Comparison of ENCODE assay signal across 9 mouse cellular contexts in the genomic region with DNA sequence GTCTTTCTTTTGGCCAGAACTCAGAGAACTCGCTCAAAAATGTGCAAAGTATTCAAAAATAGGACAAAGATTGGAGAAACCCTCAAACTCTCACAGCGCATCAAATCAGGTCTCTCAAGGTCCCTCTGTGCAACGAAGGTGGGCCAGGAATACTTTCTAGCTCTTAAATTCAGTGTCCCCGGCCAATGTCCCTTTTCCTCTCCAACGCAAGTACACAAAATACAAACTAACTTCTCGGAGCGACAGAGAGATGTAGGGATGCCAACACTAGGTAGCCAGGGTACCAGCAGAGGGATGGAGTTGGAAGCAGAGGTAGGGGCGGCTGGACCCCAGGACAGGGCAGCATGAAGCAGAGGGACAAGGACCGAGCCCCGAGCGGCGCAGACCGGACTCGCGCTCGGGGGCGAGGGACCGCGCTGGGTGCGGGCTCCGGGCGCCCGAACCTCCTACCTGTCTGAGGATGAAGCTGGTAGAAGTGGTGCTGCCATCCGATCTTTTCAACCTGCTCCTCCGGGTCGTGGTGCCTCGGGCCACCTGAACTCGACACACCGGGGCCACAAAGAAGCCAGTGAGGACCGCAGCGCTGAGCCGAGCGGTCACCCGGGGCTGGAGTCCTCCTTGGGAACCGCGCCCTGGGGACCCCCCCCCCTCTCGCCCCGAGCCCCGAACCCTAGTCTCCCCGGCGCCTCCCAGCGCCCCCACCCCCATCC. TPM values are rescaled to one million over a fixed set of nuclear protein-coding genes. Genes with fewer than 3 reads are reported as not detected.
A peak's percentile ranks its signal among the peaks of the same experiment; 100 is the strongest.
DNase-seq lines count a peak whose midpoint lies in the region; ATAC-seq and TF ChIP-seq lines count a peak whose summit lies in the region.
"Had no signal": no experiment of that assay in that cellular context is flagged by ENCODE, and none has a peak within 500 bp of the region (broad histone marks: within the 10 kb centered on the region; RNA-seq: fewer than 3 reads in every experiment).

No protein-coding gene starts in this region.

- no peak overlapping the region for H3K27ac ChIP-seq in spleen, adult 2 months (ENCODE audit: insufficient read depth, low read length)
- peak overlapping the region; percentile 89 for H3K27ac ChIP-seq in hindbrain, embryonic 10.5 days
- H3K27ac ChIP-seq in liver, embryonic 13.5 days, result no peak overlapping the region
- no peak overlapping the region for H3K27ac ChIP-seq in small intestine, adult 2 months (ENCODE audit: insufficient read depth, low read depth, low read length)

- no peaks in the 10 kb centered on the region for H3K9me3 ChIP-seq in hindbrain, embryonic 10.5 days
- no peaks in the 10 kb centered on the region for H3K9me3 ChIP-seq in liver, embryonic 13.5 days (replicated peaks)

- peaks cover 4% of the 10 kb centered on the region for H3K4me1 ChIP-seq in spleen, adult 2 months (ENCODE audit: control insufficient read depth, insufficient read depth, insufficient read length)
- H3K4me1 ChIP-seq in hindbrain, embryonic 10.5 days (replicated peaks), result peaks cover 21% of the 10 kb centered on the region; the same call in 1 of the 2 replicates
- H3K4me1 ChIP-seq in liver, embryonic 13.5 days (replicated peaks), result no peaks in the 10 kb centered on the region
- H3K4me1 ChIP-seq in small intestine, adult 2 months (ENCODE audit: control insufficient read depth, insufficient read depth, insufficient read length, low read length), result peaks cover 6% of the 10 kb centered on the region

- TF ChIP-seq CTCF in spleen, adult 2 months (IDR thresholded peaks at IDR 0.05; ENCODE audit: extremely low read depth, insufficient read depth, insufficient read length, insufficient replicate concordance), result no peak
- no peak for TF ChIP-seq CTCF in small intestine, adult 2 months (IDR thresholded peaks at IDR 0.05; ENCODE audit: extremely low read depth, insufficient read length, insufficient replicate concordance, low read depth, low read length)

- H3K27me3 ChIP-seq in spleen, adult 2 months (ENCODE audit: control insufficient read depth, insufficient read depth, low read length), result peaks cover 13% of the 10 kb centered on the region
- H3K27me3 ChIP-seq in hindbrain, embryonic 10.5 days (ENCODE audit: insufficient read depth, poor library complexity, severe bottlenecking), result peaks cover 70% of the 10 kb centered on the region
- H3K27me3 ChIP-seq in liver, embryonic 13.5 days, result peaks cover 70% of the 10 kb centered on the region
- H3K27me3 ChIP-seq in small intestine, adult 2 months (ENCODE audit: control insufficient read depth, insufficient read depth, low read length), result peaks cover 19% of the 10 kb centered on the region

- no peak for TF ChIP-seq POLR2A in spleen, adult 2 months (IDR thresholded peaks at IDR 0.05; ENCODE audit: low read depth, low read length)
- TF ChIP-seq POLR2A in small intestine, adult 2 months (IDR thresholded peaks at IDR 0.05; ENCODE audit: low read depth, low read length), result no peak

- peak overlapping the region; percentile 35 for H3K4me3 ChIP-seq in spleen, adult 2 months (ENCODE audit: extremely low read depth, insufficient read depth, insufficient read length)
- peak overlapping the region; percentile 76 for H3K4me3 ChIP-seq in hindbrain, embryonic 10.5 days
- peak overlapping the region; percentile 56 for H3K4me3 ChIP-seq in liver, embryonic 13.5 days (replicated peaks)
- peak overlapping the region; percentile 73 for H3K4me3 ChIP-seq in small intestine, adult 2 months (ENCODE audit: low read depth, low read length)

- ATAC-seq in liver, embryonic 13.5 days (ENCODE audit: low read depth), result peak; percentile 31; the same call in 1 of the 2 replicates

- peak; percentile 52 for DNase-seq in cerebellum, adult 8-10 months
- DNase-seq in cerebellum, adult 11 months, result no peak
- DNase-seq in spleen, adult 2 months (ENCODE audit: low read depth in 1 of 2, low spot score in 2 of 2), result no peak
- DNase-seq in spleen, postnatal 36 days (ENCODE audit: low spot score in 2 of 2), result no peak
- DNase-seq in hindbrain, embryonic 10.5 days (ENCODE audit: low spot score), result peak; percentile 53
- DNase-seq in liver, embryonic 13.5 days, result no peak
- DNase-seq in spleen, postnatal 10 days (ENCODE audit: low spot score in 2 of 2), result no peak

- H3K4me2 ChIP-seq in liver, embryonic 13.5 days, result peak overlapping the region; percentile 68

- WGBS in spleen, adult 2 months, result 3% methylated on average over 31 of the region's 42 CpGs
- 1% methylated on average over 42 of the region's 42 CpGs for WGBS in hindbrain, embryonic 10.5 days
- 2% methylated on average over 41 of the region's 42 CpGs for WGBS in liver, embryonic 13.5 days (ENCODE audit: insufficient replicate concordance)
- under 1% methylated on average over 42 of the region's 42 CpGs for WGBS in small intestine, adult 2 months

- H3K36me3 ChIP-seq in spleen, adult 2 months (ENCODE audit: control insufficient read depth, insufficient read depth, low read length), result no peaks in the 10 kb centered on the region
- no peaks in the 10 kb centered on the region for H3K36me3 ChIP-seq in hindbrain, embryonic 10.5 days
- H3K36me3 ChIP-seq in liver, embryonic 13.5 days, result no peaks in the 10 kb centered on the region
- no peaks in the 10 kb centered on the region for H3K36me3 ChIP-seq in small intestine, adult 2 months (ENCODE audit: control insufficient read depth, insufficient read depth, low read length)
- H3K36me3 ChIP-seq: G1E had no signal

- no peak overlapping the region for H3K9ac ChIP-seq in liver, embryonic 13.5 days

RNA-seq across cellular contexts. Expression of gene Cacnb4, which starts 1.2 kb away (rescaled TPM):
- polyA plus RNA-seq in spleen, adult 2 months (2012; rRNA removed), result 0.06 and 0.11 TPM in 2 replicates
- 0.68 and 1.8 TPM in 2 replicates for polyA plus RNA-seq in hindbrain, embryonic 10.5 days (2016; fragmentation: Nextera tagmentation; extraction: Ambion mirVana)
- polyA plus RNA-seq in liver, embryonic 13.5 days (2015; fragmentation: Nextera tagmentation; extraction: Ambion mirVana), result 0.21 and 0.50 TPM in 2 replicates
- polyA plus RNA-seq in small intestine, adult 2 months (2012; rRNA removed), result 0.01 and 0.03 TPM in 2 replicates

Comparison
In these comparisons a context has a peak if more than half of its experiments do, and no peak if none do; other contexts are left out.
1. DNase-seq: peak in cerebellum, adult 8-10 months (single experiment) and hindbrain, embryonic 10.5 days (single experiment); none in cerebellum, adult 11 months (single experiment), spleen, adult 2 months (0 of 2), spleen, postnatal 36 days (0 of 2), liver, embryonic 13.5 days (single experiment) and spleen, postnatal 10 days (0 of 2).
2. Peak in every context shown above with its lines, with median percentiles within 50 percentile points of each other: H3K4me3 ChIP-seq.